Mouse (Mus musculus) hematopoietic multipotent progenitor cell, adult 10-12 weeks (in vitro differentiated cells): ENCODE results near the gene Riox2. TPM values are rescaled to one million over a fixed set of nuclear protein-coding genes. Genes with fewer than 3 reads are reported as not detected.

Source experiments
- polyA plus RNA-seq: library from polyadenylated mRNA; stranded (reverse); fragments of >175 nt; gene quantifications from 2 replicates; pipeline ENCODE4 v1.2.3, GENCODE M21; 2012; ENCODE audit warnings: low replicate concordance

The Riox2 gene
- polyA plus RNA-seq: 4.0 and 4.1 TPM in 2 replicates

DNA sequence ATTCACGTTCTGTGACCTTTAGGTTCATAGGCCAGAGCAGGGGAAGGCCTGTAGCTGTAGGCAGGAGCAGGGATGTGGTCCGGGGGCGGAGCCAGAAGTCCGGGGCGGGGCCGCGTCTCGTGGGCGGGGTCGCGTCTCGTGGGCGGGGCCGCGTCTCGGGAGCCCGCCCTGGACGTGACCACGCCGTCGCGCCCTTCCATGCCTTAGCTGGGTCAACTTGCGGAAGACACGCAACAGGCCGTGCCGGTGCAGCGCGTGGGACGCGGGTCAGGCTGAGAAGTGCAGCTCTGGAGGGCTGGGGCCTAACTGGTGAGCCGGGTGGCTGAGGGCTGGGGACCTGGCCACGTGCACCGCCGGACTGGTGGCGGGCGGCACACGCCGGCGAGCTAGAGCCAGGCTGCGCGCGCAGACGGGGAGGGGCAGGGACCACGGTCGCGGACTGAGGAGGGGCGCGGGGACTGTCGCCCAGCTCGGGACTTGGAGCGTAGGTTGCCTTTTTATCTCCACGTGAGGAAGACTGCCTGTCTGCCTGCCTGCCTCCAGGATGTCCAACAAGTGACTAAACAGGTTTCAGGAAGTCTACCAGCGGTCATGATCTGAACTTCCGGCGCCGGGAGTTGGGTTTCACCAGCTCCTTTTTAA is at the start of gene Riox2:
TSS of gene Riox2 (plus strand) at position 139 of the 642 bp plus-strand sequence.

Other genes with a start within 250 kb of the Riox2 start
- not detected in 2 replicates for gene Olfr201, start 199.1 kb upstream of the Riox2 start, polyA plus RNA-seq
- gene Olfr202, start 185.0 kb upstream of the Riox2 start, polyA plus RNA-seq: not detected in 2 replicates
- gene Olfr203, start 172.9 kb upstream of the Riox2 start, polyA plus RNA-seq: not detected in 2 replicates
- not detected in 2 replicates for gene Olfr204, start 153.5 kb upstream of the Riox2 start, polyA plus RNA-seq
- not detected in 2 replicates for gene Olfr205, start 140.6 kb upstream of the Riox2 start, polyA plus RNA-seq
- gene Olfr206, start 122.5 kb upstream of the Riox2 start, polyA plus RNA-seq: not detected in 2 replicates
- gene Olfr209, start 107.8 kb upstream of the Riox2 start, polyA plus RNA-seq: not detected in 2 replicates
- not detected in 2 replicates for gene Gabrr3, start 64.4 kb upstream of the Riox2 start, polyA plus RNA-seq
- gene Crybg3, start 129.2 kb downstream of the Riox2 start, polyA plus RNA-seq: 1.1 and 2.4 TPM in 2 replicates
- gene Arl6, start 167.6 kb downstream of the Riox2 start, polyA plus RNA-seq: 0.33 and 0.66 TPM in 2 replicates